Mouse (Mus musculus): ENCODE measurements around the gene Stac2. TPM values are rescaled to one million over a fixed set of nuclear protein-coding genes. Genes with fewer than 3 reads are reported as not detected.

The Stac2 gene
- polyA plus RNA-seq, 1 experiment from 2014 or later = 0.67 TPM

DNA sequence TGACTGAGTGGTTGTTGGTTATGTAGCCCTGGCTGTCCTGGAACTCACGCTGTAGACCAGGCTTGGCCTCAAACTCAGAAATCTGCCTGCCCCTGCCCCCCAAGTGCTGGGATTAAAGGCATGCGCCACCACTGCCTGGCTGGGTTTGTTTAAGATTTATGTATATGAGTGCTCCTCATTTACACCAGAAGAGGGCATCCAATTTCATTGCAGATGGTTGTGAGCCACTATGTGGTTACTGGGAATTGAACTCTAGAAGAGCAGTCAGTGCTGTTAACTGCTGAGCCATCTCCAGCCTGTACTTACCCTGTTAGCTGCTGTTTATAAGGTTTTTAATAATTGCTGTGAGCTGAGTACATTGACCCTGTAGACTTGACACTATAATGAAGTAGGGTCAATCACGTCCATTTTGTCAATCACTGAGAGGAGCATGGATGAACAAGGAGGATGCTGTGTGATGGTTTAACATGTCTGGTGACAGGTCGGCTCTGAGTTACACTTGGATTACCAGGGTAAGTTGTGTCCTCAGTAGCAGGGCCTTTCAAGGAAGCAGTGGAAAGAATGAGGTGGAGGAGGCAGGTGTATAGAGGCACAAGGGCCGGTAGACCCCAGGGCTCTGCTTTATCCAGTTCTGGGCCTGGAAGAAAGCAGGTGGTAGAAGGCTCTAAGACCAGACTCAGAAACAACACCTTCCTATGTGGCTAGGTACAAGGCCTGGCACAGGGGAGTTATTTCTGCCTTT, 22.4 kb downstream of the Stac2 start:
- 55% methylated on average over 5 of the region's 5 CpGs for WGBS
- H3K27ac ChIP-seq = 0 out of 2 replicates have a peak overlapping the region, but pooled peaks have one; percentile 13

DNA sequence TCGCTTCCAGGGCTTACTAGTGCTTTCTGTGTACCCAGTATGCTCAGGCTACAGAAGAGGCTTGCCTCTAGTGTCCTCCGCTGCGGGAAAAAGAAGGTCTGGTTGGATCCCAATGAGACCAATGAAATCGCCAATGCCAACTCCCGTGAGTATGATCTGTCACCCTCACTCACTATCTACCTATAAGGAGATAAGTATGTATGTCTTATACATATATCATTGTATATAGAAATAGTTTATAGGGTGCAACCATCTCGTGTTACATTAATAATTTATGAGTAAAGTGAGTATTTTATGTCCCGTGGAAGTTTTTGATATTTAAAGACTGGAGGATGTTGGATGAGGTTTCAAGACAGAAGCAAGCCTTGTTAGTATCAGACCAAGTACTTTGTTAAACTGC, 25.5 kb downstream of the Stac2 start:
- Histone ChIP-seq H3K4me2 (replicated peaks) (peak overlapping the region; percentile 88), H3K4me3 (peak overlapping the region; percentile 100), H3K4me1 (peaks cover 20% of the 10 kb centered on the region), H3K9me3 (no peaks in the 10 kb centered on the region), H3K27me3 (no peaks in the 10 kb centered on the region), H3K36me3 (peaks cover 34% of the 10 kb centered on the region), H3K27ac (no peak overlapping the region; the same call in 1 of the 2 replicates), H3K9ac (peak overlapping the region; percentile 100)
- ATAC-seq (ENCODE audit: insufficient number of reproducible peaks, insufficient read depth, low FRiP score, low TSS enrichment) = no peak
- 22% methylated on average over 7 of the region's 7 CpGs for WGBS

More for the DNA sequence above, 22.4 kb downstream of the Stac2 start:
- no peak overlapping the region for H3K4me2 ChIP-seq (replicated peaks)
- ATAC-seq (ENCODE audit: insufficient number of reproducible peaks, insufficient read depth, low FRiP score, low TSS enrichment) = no peak
- peaks cover 26% of the 10 kb centered on the region for H3K4me1 ChIP-seq
- no peaks in the 10 kb centered on the region for H3K9me3 ChIP-seq
- H3K36me3 ChIP-seq = peaks cover 34% of the 10 kb centered on the region
- peaks cover 7% of the 10 kb centered on the region for H3K27me3 ChIP-seq
- no peak overlapping the region for H3K9ac ChIP-seq
- no peak overlapping the region for H3K4me3 ChIP-seq

DNA sequence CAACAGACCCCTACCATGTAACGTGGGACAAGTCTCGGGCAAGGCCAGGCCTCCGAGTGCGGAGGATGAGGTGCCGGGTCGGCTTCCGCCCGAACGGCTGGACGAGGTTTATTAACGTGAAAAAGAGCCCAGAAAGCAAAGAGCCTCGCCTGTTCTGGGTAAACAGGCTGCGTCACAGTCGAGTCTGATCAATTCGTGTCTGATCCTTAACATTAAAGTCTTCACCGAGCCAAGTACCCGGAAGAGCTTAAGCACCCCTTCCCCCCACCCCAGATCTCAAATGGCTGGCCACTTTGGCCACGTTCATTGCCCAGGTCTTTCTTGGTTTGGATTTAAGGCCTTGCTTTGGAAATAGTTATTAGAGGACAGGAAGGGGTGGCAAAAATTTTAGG, 26.0 kb downstream of the Stac2 start:
- under 1% methylated on average over 18 of the region's 18 CpGs for WGBS
- Histone ChIP-seq H3K27me3 (no peaks in the 10 kb centered on the region), H3K4me3 (peak overlapping the region; percentile 100), H3K9ac (peak overlapping the region; percentile 100), H3K36me3 (peaks cover 34% of the 10 kb centered on the region), H3K9me3 (no peaks in the 10 kb centered on the region), H3K4me2 (replicated peaks) (peak overlapping the region; percentile 88), H3K4me1 (peaks cover 20% of the 10 kb centered on the region), H3K27ac (peak overlapping the region; percentile 85)
- no peak for ATAC-seq (ENCODE audit: insufficient number of reproducible peaks, insufficient read depth, low FRiP score, low TSS enrichment)

DNA sequence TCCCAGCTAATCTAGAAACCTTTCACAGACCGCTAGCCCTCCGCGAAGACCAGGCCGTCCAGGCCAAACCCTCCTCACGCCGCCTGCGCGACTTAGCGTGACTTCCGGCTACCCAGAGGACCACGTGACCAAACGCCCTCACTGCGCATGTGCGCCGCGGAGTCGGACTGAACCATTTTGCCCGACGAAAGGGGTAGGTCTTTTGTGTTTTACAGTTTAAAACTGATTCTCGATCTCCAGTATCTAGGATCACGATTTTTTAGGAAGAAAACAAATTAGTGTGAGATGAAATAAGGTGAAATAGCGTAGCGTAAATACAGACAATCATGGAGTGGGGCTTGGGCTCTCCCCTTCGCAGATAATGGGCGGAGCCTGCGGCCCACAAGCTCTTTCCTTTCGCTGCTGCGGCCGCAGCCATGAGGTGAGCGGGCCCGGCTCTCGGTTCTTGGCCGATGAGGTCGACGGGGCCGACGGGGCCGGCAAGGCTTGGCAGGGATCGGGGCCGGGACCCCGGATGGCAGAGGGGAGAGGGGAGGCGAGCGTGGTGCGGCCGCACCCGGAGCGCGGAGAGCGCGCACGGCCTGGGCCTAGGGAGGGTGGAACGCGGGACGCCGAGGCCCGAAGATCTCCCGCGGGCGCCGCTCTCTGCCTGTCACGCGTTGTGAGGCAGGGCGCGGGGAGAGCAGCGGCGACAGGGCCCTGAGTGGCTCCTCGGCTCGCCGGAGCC, 26.5 kb downstream of the Stac2 start, which contains the start of gene Rpl19:
Gene Rpl19 (plus strand): TSS at position 141 of the 727 bp plus-strand sequence.
- Histone ChIP-seq H3K27me3 (no peaks in the 10 kb centered on the region), H3K9me3 (no peaks in the 10 kb centered on the region), H3K36me3 (peaks cover 34% of the 10 kb centered on the region), H3K4me1 (peaks cover 21% of the 10 kb centered on the region), H3K4me3 (peak within 1 kb of the TSS; percentile 100), H3K4me2 (replicated peaks) (peak within 1 kb of the TSS; percentile 88), H3K27ac (peak within 1 kb of the TSS; percentile 85), H3K9ac (peak within 1 kb of the TSS; percentile 100)
- WGBS = under 1% methylated on average over 69 of the region's 69 CpGs
- no peak for ATAC-seq (ENCODE audit: insufficient number of reproducible peaks, insufficient read depth, low FRiP score, low TSS enrichment)

DNA sequence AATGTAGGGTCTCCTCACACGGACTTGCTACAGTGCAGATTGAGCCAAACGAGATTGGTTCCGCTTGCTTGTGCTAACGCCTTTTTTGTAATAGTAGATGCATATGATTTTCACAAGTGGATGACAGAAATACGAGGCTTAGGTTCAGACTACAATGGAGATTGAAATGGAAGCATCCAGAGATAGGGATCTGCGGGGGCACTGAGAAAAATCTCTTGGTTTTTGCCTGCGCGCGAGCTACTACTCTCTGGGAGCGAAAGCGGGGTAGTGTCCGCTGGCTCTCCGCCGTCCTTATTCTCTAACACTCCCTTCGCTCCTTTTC, 27.1 kb downstream of the Stac2 start:
- ATAC-seq (ENCODE audit: insufficient number of reproducible peaks, insufficient read depth, low FRiP score, low TSS enrichment) = no peak
- H3K4me1 ChIP-seq = peaks cover 27% of the 10 kb centered on the region
- H3K9ac ChIP-seq = peak overlapping the region; percentile 100
- H3K27ac ChIP-seq = peak overlapping the region; percentile 85
- H3K36me3 ChIP-seq = peaks cover 33% of the 10 kb centered on the region
- H3K4me3 ChIP-seq = peak overlapping the region; percentile 100
- no peaks in the 10 kb centered on the region for H3K9me3 ChIP-seq
- peak overlapping the region; percentile 88 for H3K4me2 ChIP-seq (replicated peaks)
- 5% methylated on average over 15 of the region's 15 CpGs for WGBS
- no peaks in the 10 kb centered on the region for H3K27me3 ChIP-seq

DNA sequence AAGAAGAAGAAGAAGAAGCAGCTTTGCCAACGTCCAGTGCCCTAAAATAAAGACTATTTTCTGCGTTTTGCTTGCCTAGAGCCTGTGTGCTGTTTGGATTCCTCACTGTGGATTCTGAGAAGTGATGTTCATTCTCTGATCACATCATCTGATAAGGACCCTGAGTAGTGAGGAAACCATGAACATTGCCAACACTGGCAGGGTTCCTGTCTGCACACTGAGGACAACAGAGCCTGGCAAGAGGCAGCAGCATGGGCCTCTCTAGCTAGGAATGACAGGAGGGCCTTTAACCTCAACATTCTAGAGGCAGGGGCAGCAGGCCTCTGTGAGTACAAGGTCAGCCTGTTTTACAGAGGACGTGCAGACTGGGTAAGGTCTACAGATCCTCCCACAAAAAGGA, 28.7 kb downstream of the Stac2 start:
- WGBS = 91% methylated on average over 3 of the region's 3 CpGs
- Histone ChIP-seq H3K9ac (no peak overlapping the region), H3K27ac (no peak overlapping the region), H3K36me3 (peaks cover 16% of the 10 kb centered on the region), H3K4me1 (peaks cover 43% of the 10 kb centered on the region), H3K4me3 (no peak overlapping the region), H3K27me3 (no peaks in the 10 kb centered on the region), H3K9me3 (no peaks in the 10 kb centered on the region), H3K4me2 (replicated peaks) (no peak overlapping the region)
- no peak for ATAC-seq (ENCODE audit: insufficient number of reproducible peaks, insufficient read depth, low FRiP score, low TSS enrichment)

DNA sequence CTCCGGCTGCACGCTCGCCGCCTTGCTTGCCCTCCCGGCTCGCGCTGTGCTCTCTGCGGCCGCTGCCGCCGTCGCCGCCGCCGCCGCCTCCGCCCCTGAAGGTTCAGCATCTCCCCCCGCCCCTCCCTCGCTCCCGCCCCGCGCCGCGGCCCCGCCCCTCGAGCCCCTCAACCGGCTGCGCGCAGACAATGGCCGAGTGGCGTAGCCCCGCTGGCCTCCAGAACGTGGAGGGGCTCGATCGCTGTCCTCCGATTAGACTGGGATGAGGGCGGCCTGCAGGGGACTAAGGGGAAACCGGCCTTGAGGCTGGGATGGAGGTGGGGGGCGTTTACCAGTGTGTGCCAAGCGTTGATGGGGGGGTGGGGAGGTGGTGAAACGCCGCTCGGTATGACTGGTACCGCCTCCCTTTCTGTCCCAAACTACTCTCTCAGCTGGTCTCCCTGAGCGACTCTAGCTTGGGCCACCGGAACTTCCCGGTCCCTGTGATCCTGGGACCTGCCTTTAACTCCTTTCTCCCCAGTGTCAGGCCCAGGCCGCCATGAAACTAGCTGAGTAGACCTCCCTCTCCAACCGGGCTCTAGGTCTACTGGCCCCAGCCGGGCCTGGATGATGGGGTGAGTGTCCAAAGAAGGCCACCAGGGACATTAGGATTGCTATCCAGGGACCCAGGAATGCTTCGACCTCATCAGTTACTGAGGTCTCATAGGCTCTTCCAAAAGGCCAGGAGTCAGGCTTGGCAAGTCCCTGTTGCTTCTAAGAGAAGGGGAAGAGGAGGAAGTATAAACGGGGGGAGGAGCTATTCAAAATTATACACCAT, 30.5 kb downstream of the Stac2 start, which contains the start of gene Cacnb1:
Gene Cacnb1 (minus strand): TSS at position 480 of the 817 bp plus-strand sequence.
- Histone ChIP-seq H3K36me3 (peaks cover 7% of the 10 kb centered on the region), H3K4me1 (peaks cover 51% of the 10 kb centered on the region), H3K27me3 (no peaks in the 10 kb centered on the region), H3K4me2 (replicated peaks) (peak within 1 kb of the TSS; percentile 85), H3K9me3 (no peaks in the 10 kb centered on the region), H3K9ac (peak within 1 kb of the TSS; percentile 86), H3K4me3 (peak within 1 kb of the TSS; percentile 76), H3K27ac (peak within 1 kb of the TSS; percentile 84)
- whole genome bisulfite sequencing = 2% methylated on average over 48 of the region's 52 CpGs
- ATAC-seq (ENCODE audit: insufficient number of reproducible peaks, insufficient read depth, low FRiP score, low TSS enrichment) = 0 out of 2 replicates have a peak, but pooled peaks have one; percentile 25

DNA sequence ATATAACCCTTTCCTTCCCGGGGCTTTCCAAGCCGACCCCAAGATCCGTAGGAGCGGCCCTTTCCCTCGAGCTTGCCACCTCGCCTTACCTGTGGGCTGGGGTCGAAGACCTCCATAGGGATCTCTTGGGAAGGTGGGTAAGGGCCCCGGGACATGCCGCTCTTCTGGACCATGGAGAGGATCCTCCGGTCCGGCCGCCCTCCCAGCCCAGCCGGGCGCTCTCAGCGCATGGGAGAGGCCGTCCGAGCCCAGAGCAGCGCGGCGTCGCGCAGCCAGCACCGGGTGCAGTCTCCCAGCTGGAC, 31.1 kb downstream of the Stac2 start:
- H3K9ac ChIP-seq = peak overlapping the region; percentile 86
- H3K36me3 ChIP-seq = peaks cover 12% of the 10 kb centered on the region
- H3K4me3 ChIP-seq = peak overlapping the region; percentile 76
- H3K9me3 ChIP-seq = no peaks in the 10 kb centered on the region
- peaks cover 48% of the 10 kb centered on the region for H3K4me1 ChIP-seq
- peak overlapping the region; percentile 85 for H3K4me2 ChIP-seq (replicated peaks)
- peak overlapping the region; percentile 84 for H3K27ac ChIP-seq
- WGBS = 0% methylated on average over 23 of the region's 23 CpGs
- ATAC-seq (ENCODE audit: insufficient number of reproducible peaks, insufficient read depth, low FRiP score, low TSS enrichment) = peak; percentile 7; the same call in 1 of the 2 replicates
- no peaks in the 10 kb centered on the region for H3K27me3 ChIP-seq

DNA sequence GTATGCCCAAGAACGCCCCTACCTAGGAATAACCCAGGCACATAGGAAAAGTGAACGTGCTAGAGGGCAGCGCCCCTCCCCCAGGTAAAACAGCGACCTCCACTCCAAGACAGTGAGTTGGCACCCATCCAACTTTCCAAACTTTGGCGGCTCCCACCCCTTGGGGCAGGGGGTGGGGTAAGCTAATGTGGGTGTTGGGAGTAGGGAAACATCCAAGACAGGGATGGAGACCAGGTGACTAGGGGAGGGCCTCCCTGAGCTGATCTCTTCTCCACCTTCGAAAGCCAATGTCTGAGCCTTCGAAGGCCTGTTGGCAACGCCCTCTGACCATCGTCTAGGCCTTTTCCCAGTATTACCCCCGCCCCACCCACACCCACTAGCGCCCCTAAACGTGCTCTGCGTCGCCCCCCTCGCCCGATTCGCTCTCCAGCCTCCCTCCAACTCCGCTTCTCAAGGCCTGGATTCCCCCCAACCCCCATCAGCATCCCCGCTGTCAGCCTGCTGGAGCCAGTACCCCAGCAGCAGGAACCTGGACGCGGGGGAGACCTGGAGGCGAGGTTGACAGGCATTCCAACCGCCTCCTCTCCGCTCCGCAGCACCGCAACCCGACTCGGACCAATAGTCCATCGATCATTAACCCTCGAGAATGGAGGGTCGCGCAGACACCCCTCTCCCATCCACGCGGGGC, 31.6 kb downstream of the Stac2 start:
- H3K4me2 ChIP-seq (replicated peaks) = peak overlapping the region; percentile 85
- peak overlapping the region; percentile 84 for H3K27ac ChIP-seq
- H3K4me1 ChIP-seq = peaks cover 48% of the 10 kb centered on the region
- H3K36me3 ChIP-seq = peaks cover 13% of the 10 kb centered on the region
- peak overlapping the region; percentile 86 for H3K9ac ChIP-seq
- WGBS = 4% methylated on average over 34 of the region's 34 CpGs
- peak; percentile 22; the same call in 1 of the 2 replicates for ATAC-seq (ENCODE audit: insufficient number of reproducible peaks, insufficient read depth, low FRiP score, low TSS enrichment)
- H3K27me3 ChIP-seq = no peaks in the 10 kb centered on the region
- peak overlapping the region; percentile 76 for H3K4me3 ChIP-seq
- no peaks in the 10 kb centered on the region for H3K9me3 ChIP-seq

DNA sequence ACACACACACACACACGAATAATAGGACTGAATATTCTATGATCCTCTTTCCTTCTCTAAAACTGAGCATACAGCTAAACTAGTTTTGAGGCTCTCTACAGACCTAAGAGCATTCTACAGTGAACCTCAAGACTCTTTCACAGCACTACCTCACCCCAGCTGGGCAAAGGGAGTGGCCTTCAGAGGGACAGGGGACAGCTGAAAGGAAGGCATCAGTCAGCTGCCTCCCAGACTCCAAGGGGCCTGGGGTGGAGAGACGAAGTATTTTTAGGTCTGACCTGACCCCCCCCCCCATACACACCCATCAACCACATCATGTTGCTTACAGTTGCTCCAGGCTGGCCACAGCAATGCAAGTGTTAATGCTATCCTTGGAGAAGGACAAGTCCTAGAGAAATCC, 32.1 kb downstream of the Stac2 start:
- Histone ChIP-seq H3K27ac (no peak overlapping the region), H3K36me3 (peaks cover 19% of the 10 kb centered on the region), H3K4me1 (peaks cover 47% of the 10 kb centered on the region), H3K4me3 (peak overlapping the region; percentile 76), H3K27me3 (no peaks in the 10 kb centered on the region), H3K4me2 (replicated peaks) (peak overlapping the region; percentile 85), H3K9ac (peak overlapping the region; percentile 86), H3K9me3 (no peaks in the 10 kb centered on the region)
- ATAC-seq (ENCODE audit: insufficient number of reproducible peaks, insufficient read depth, low FRiP score, low TSS enrichment) = no peak
- 44% methylated on average over 2 of the region's 2 CpGs for WGBS

DNA sequence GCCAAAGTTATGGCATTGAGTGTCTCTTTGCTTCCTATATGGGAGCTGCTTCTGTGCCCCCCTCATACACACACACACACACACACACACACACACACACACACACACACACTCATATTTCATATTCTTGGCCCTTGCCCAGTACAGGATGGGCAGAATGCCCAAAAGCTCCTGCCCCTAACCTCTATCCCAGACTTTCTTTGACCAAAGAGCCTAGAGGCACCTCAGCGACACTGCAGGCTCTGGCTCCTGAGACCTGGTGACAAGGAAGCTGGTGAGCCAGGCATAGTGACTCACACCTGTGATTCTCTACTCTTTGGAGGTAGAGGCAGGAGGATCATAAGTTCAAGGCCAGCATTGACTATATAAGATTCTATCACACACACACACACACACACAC, 32.6 kb downstream of the Stac2 start:
- no peak for ATAC-seq (ENCODE audit: insufficient number of reproducible peaks, insufficient read depth, low FRiP score, low TSS enrichment)
- peak overlapping the region; percentile 85 for H3K4me2 ChIP-seq (replicated peaks)
- peaks cover 23% of the 10 kb centered on the region for H3K36me3 ChIP-seq
- H3K9ac ChIP-seq = peak overlapping the region; percentile 15; the same call in 1 of the 2 replicates
- H3K9me3 ChIP-seq = no peaks in the 10 kb centered on the region
- H3K4me3 ChIP-seq = peak overlapping the region; percentile 76; the same call in 1 of the 2 replicates
- WGBS = 52% methylated on average over 1 of the region's 1 CpGs
- no peaks in the 10 kb centered on the region for H3K27me3 ChIP-seq
- H3K4me1 ChIP-seq = peaks cover 43% of the 10 kb centered on the region
- no peak overlapping the region for H3K27ac ChIP-seq

Measured in embryonic facial prominence, embryonic 12.5 days (tissue).